Mouse (Mus musculus): ENCODE measurements around the gene Cbx7.

The Cbx7 gene

GRCm38 (mm10) chr15:80000694-80001093 lies 29.8 kb upstream of the Cbx7 start:
- no peak for DNase-seq (ENCODE audit: low spot score)

GRCm38 (mm10) chr15:79997988-79998387 lies 27.1 kb upstream of the Cbx7 start:
- DNase-seq (ENCODE audit: low spot score), result no peak

GRCm38 (mm10) chr15:79996781-79997180 lies 25.9 kb upstream of the Cbx7 start:
- no peak for DNase-seq (ENCODE audit: low spot score)

GRCm38 (mm10) chr15:79995552-79995951 lies 24.6 kb upstream of the Cbx7 start:
- no peak for DNase-seq (ENCODE audit: low spot score)

- no peak for DNase-seq (ENCODE audit: low spot score)
Observed at GRCm38 (mm10) chr15:79994566-79994965, 23.6 kb upstream of the Cbx7 start.

GRCm38 (mm10) chr15:79986182-79986581 lies 15.3 kb upstream of the Cbx7 start:
- no peak for DNase-seq (ENCODE audit: low spot score)

- no peak for DNase-seq (ENCODE audit: low spot score)
Observed at GRCm38 (mm10) chr15:79985471-79985870, 14.6 kb upstream of the Cbx7 start.

- DNase-seq (ENCODE audit: low spot score), result peak; percentile 20
Observed at GRCm38 (mm10) chr15:79984152-79984551, 13.2 kb upstream of the Cbx7 start.

- DNase-seq (ENCODE audit: low spot score), result no peak
Observed at GRCm38 (mm10) chr15:79980716-79981115, 9.8 kb upstream of the Cbx7 start.

GRCm38 (mm10) chr15:79972186-79972585 lies 1.3 kb upstream of the Cbx7 start:
- DNase-seq (ENCODE audit: low spot score), result no peak

- no peak for DNase-seq (ENCODE audit: low spot score)
Observed at GRCm38 (mm10) chr15:79970491-79970890, 428 bp downstream of the Cbx7 start.

GRCm38 (mm10) chr15:79967346-79967745 lies 3.6 kb downstream of the Cbx7 start:
- no peak for DNase-seq (ENCODE audit: low spot score)

GRCm38 (mm10) chr15:79964376-79964775 lies 6.5 kb downstream of the Cbx7 start:
- DNase-seq (ENCODE audit: low spot score), result no peak

GRCm38 (mm10) chr15:79962661-79963060 lies 8.3 kb downstream of the Cbx7 start:
- no peak for DNase-seq (ENCODE audit: low spot score)

- no peak for DNase-seq (ENCODE audit: low spot score)
Observed at GRCm38 (mm10) chr15:79961366-79961921, 9.5 kb downstream of the Cbx7 start.

- no peak for DNase-seq (ENCODE audit: low spot score)
Observed at GRCm38 (mm10) chr15:79958418-79958817, 12.5 kb downstream of the Cbx7 start.

- no peak for DNase-seq (ENCODE audit: low spot score)
Observed at GRCm38 (mm10) chr15:79956559-79956958, 14.4 kb downstream of the Cbx7 start.

GRCm38 (mm10) chr15:79953470-79953869 lies 17.4 kb downstream of the Cbx7 start:
- no peak for DNase-seq (ENCODE audit: low spot score)

- DNase-seq (ENCODE audit: low spot score), result no peak
Observed at GRCm38 (mm10) chr15:79952504-79953231, 18.3 kb downstream of the Cbx7 start.

GRCm38 (mm10) chr15:79951730-79952503 lies 19.0 kb downstream of the Cbx7 start:
- peak; percentile 21 for DNase-seq (ENCODE audit: low spot score)

GRCm38 (mm10) chr15:79951226-79951625 lies 19.7 kb downstream of the Cbx7 start:
- DNase-seq (ENCODE audit: low spot score), result no peak

- peak; percentile 64 for DNase-seq (ENCODE audit: low spot score)
Observed at GRCm38 (mm10) chr15:79950250-79951025, 20.5 kb downstream of the Cbx7 start.

Measured in urinary bladder, postnatal 14 days (tissue).